Mouse (Mus musculus) heart, postnatal 0 days (tissue): Measurements from ENCODE around the gene Gm3415.

Source experiments
- CTCF ChIP-seq: IDR thresholded peaks from 2 replicates; pipeline ENCODE4 v1.5.1; 2016; ENCODE audit warnings: antibody characterized with exemption, control low read depth, low read depth
- EP300 ChIP-seq: IDR thresholded peaks from 2 replicates; pipeline ENCODE4 v1.6.1; 2016; ENCODE audit warnings: antibody characterized with exemption, low read depth

DNA sequence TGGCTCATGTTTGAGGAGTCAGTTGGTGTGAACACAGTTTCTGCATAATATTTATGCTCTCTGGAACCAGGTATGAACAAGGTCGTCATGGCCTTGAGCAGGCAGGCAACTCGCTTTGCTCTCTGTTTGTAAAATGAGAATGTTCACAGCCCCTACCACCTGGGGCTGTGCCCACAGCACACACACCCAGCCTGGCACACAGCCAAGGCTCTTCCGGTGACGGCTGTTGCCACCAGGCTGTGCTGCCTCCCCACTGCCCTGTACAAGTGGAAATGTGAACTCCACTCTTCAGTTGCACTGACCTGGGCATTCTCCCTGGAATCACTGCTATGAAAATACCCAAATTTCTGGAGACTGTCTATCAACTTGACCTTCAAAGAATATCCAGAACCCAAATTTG, 35.1 kb downstream of the Gm3415 start:
- TF ChIP-seq EP300 (no peak), CTCF (no peak)
